Mouse (Mus musculus) megakaryocyte, embryonic 14.5 days (primary cell): ENCODE measurements around the gene Bud31.

Source experiments
- FLI1 ChIP-seq: IDR thresholded peaks from 2 replicates; pipeline ENCODE4 v1.6.1; 2012; ENCODE audit warnings: low read length, inconsistent platforms, mixed read lengths
- GATA1 ChIP-seq: IDR thresholded peaks from 3 replicates; pipeline ENCODE4 v1.6.1; 2012; ENCODE audit warnings: mixed read lengths, low read length, inconsistent platforms, borderline replicate concordance

DNA sequence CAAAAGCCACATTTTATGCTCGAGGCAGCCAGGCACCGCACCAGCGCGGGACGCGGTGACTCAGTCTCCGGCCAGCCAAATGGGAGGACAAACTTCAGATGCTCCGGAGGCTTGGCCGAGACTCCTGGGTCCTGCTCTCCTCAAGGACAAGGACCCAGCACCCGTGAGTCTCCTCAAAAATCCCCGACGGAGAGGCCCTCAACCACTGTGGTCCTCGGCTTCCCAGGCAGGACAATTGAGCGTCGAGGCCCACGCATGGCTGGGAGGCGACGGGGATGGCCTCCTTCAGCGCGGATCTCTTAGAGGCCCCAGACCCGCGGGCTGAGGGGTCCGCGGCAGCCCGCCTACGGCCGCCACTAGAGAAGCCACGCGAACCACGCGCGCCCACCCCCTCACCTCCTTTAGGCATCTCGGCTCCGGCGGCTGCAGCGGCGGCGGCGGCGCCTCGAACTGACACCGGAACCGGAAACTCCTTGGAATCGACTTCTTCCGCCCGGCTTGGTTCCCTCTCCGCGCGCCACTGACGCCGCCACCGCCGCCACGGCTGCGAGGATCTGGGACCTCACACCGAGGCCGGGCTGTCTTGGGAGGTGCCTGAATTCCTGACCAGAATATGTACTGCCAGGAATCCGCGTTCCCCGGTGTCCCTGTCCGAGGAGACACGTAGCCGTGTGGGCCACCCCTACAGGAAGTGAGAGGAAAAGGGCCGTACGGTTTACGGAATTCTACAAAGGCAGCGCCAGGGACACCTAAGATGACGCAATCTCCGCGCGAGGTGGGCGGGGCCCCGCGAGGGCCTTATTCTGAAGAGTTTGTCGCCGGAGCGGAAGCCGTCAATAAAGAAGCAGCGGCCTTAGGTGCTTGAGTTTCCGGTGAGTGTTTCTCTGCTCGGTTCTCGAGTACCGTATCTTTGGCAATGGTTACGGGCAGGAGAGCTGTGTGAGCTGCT is at the start of gene Bud31, which contains the start of gene Pdap1:
- TF ChIP-seq GATA1 (no peak), FLI1 (0 out of 2 replicates have a peak, but pooled peaks have one; percentile 6)
